Mouse (Mus musculus): ENCODE measurements around the gene Btla. TPM values are rescaled to one million over a fixed set of nuclear protein-coding genes. Genes with fewer than 3 reads are reported as not detected.

The Btla gene
- polyA plus RNA-seq, 1 experiment from 2014 or later, result 0.87 TPM

- DNase-seq (no peak), ATAC-seq (no peak)
- Histone ChIP-seq H3K9me3 (ENCODE audit: low read length) (no peaks in the 10 kb centered on the region), H3K36me3 (replicated peaks; ENCODE audit: insufficient read depth, low read length) (no peaks in the 10 kb centered on the region), H3K4me1 (ENCODE audit: insufficient read depth) (no peaks in the 10 kb centered on the region), H3K27ac (ENCODE audit: low read depth) (no peak overlapping the region), H3K27me3 (ENCODE audit: insufficient read depth, low read length) (no peaks in the 10 kb centered on the region), H3K9ac (replicated peaks) (no peak overlapping the region), H3K4me3 (ENCODE audit: low read depth, low read length) (no peak overlapping the region), H3K4me2 (ENCODE audit: low read depth, low read length) (no peak overlapping the region)
- TF ChIP-seq EP300 (IDR thresholded peaks at IDR 0.05; ENCODE audit: low read depth) (no peak), CTCF (IDR thresholded peaks at IDR 0.05; ENCODE audit: low read depth) (no peak)
Observed at GRCm38 (mm10) chr16:45262051-45262450, 37.9 kb downstream of the Btla start.

GRCm38 (mm10) chr16:45269886-45270285, 45.8 kb downstream of the Btla start:
- DNase-seq (no peak), ATAC-seq (no peak)
- no peak overlapping the region for H3K27ac ChIP-seq (ENCODE audit: low read depth)
- no peak overlapping the region for H3K9ac ChIP-seq (replicated peaks)
- no peaks in the 10 kb centered on the region for H3K9me3 ChIP-seq (ENCODE audit: low read length)
- no peak for TF ChIP-seq EP300 (IDR thresholded peaks at IDR 0.05; ENCODE audit: low read depth)
- no peaks in the 10 kb centered on the region for H3K27me3 ChIP-seq (ENCODE audit: insufficient read depth, low read length)
- H3K4me2 ChIP-seq (ENCODE audit: low read depth, low read length), result no peak overlapping the region
- WGBS (ENCODE audit: insufficient replicate concordance), result 71% methylated on average over 2 of the region's 2 CpGs
- H3K4me1 ChIP-seq (ENCODE audit: insufficient read depth), result no peaks in the 10 kb centered on the region
- H3K36me3 ChIP-seq (replicated peaks; ENCODE audit: insufficient read depth, low read length), result no peaks in the 10 kb centered on the region
- H3K4me3 ChIP-seq (ENCODE audit: low read depth, low read length), result no peak overlapping the region

GRCm38 (mm10) chr16:45283093-45283492, 59.0 kb downstream of the Btla start:
- Histone ChIP-seq H3K27ac (ENCODE audit: low read depth) (no peak overlapping the region), H3K9ac (replicated peaks) (no peak overlapping the region), H3K4me2 (ENCODE audit: low read depth, low read length) (no peak overlapping the region), H3K27me3 (ENCODE audit: insufficient read depth, low read length) (no peaks in the 10 kb centered on the region), H3K4me1 (ENCODE audit: insufficient read depth) (no peaks in the 10 kb centered on the region), H3K4me3 (ENCODE audit: low read depth, low read length) (no peak overlapping the region), H3K9me3 (ENCODE audit: low read length) (no peaks in the 10 kb centered on the region), H3K36me3 (replicated peaks; ENCODE audit: insufficient read depth, low read length) (no peaks in the 10 kb centered on the region)
- TF ChIP-seq EP300 (IDR thresholded peaks at IDR 0.05; ENCODE audit: low read depth) (no peak), CTCF (IDR thresholded peaks at IDR 0.05; ENCODE audit: low read depth) (peak; percentile 44)
- ATAC-seq (no peak), DNase-seq (no peak)
- 42% methylated on average over 1 of the region's 1 CpGs for WGBS (ENCODE audit: insufficient replicate concordance)

- TF ChIP-seq CTCF (IDR thresholded peaks at IDR 0.05; ENCODE audit: low read depth) (no peak), EP300 (IDR thresholded peaks at IDR 0.05; ENCODE audit: low read depth) (no peak)
- DNase-seq (no peak), ATAC-seq (no peak)
- Histone ChIP-seq H3K27ac (ENCODE audit: low read depth) (no peak overlapping the region), H3K27me3 (ENCODE audit: insufficient read depth, low read length) (no peaks in the 10 kb centered on the region), H3K9me3 (ENCODE audit: low read length) (no peaks in the 10 kb centered on the region), H3K4me2 (ENCODE audit: low read depth, low read length) (no peak overlapping the region), H3K9ac (replicated peaks) (no peak overlapping the region), H3K4me1 (ENCODE audit: insufficient read depth) (no peaks in the 10 kb centered on the region), H3K4me3 (ENCODE audit: low read depth, low read length) (no peak overlapping the region), H3K36me3 (replicated peaks; ENCODE audit: insufficient read depth, low read length) (no peaks in the 10 kb centered on the region)
- 29% methylated on average over 3 of the region's 3 CpGs for WGBS (ENCODE audit: insufficient replicate concordance)
Observed at GRCm38 (mm10) chr16:45297806-45298205, 73.7 kb downstream of the Btla start.

Other genes starting within 250 kb of the Btla start
- 21.0 and 27.2 TPM in 2 replicates for gene Ccdc80, start 130.9 kb upstream of the Btla start, polyA plus RNA-seq (2015; fragmentation: Nextera tagmentation; extraction: Ambion mirVana)
- gene Slc35a5, start 65.6 kb upstream of the Btla start, polyA plus RNA-seq (2015; fragmentation: Nextera tagmentation; extraction: Ambion mirVana), result 8.1 and 8.2 TPM in 2 replicates
- 28.4 and 33.0 TPM in 2 replicates for gene Atg3, start 65.5 kb upstream of the Btla start, polyA plus RNA-seq (2015; fragmentation: Nextera tagmentation; extraction: Ambion mirVana)
- gene Cd200, start 184.7 kb downstream of the Btla start, polyA plus RNA-seq (2015; fragmentation: Nextera tagmentation; extraction: Ambion mirVana), result 3.2 and 4.3 TPM in 2 replicates

Measured in liver, postnatal 0 days (tissue).